Mouse (Mus musculus) cerebellum, adult 2 months (tissue): ENCODE measurements at regions not wholly inside any gene's neighbourhood (a gene's known extent, or its start where the extent isn't known, plus 50 kb on each side); places are given as distances from the start of the nearest gene placed in this dataset.

Source experiments
- CTCF ChIP-seq: fragments of 200-500 bp; IDR thresholded peaks from 2 replicates; pipeline ENCODE4 v1.5.1; 2011; ENCODE audit warnings: low read depth, mild to moderate bottlenecking, control low read depth, low read length, moderate library complexity, borderline replicate concordance; ENCODE audit not compliant: insufficient read depth
- POLR2A ChIP-seq: fragments of 200-500 bp; IDR thresholded peaks from 2 replicates; pipeline ENCODE4 v1.6.1; 2011; ENCODE audit warnings: low read length, control low read depth, borderline replicate concordance; ENCODE audit not compliant: insufficient read depth

- no peak for TF ChIP-seq CTCF
- no peak for TF ChIP-seq POLR2A
Measured at GRCm38 (mm10) chr7:117269263-117269897, 111.4 kb upstream of the Xylt1 start.
